Mouse (Mus musculus): ENCODE measurements at regions not wholly inside any gene's neighbourhood (a gene's known extent, or its start where the extent isn't known, plus 50 kb on each side); places are given as distances from the start of the nearest gene placed in this dataset.

- no peak for DNase-seq
These were observed 114.2 kb upstream of the Kitl start for GRCm38 (mm10) chr10:99900955-99901835.

- no peak for DNase-seq
These were observed 121.4 kb upstream of the Kitl start for GRCm38 (mm10) chr10:99893999-99894398.

DNA sequence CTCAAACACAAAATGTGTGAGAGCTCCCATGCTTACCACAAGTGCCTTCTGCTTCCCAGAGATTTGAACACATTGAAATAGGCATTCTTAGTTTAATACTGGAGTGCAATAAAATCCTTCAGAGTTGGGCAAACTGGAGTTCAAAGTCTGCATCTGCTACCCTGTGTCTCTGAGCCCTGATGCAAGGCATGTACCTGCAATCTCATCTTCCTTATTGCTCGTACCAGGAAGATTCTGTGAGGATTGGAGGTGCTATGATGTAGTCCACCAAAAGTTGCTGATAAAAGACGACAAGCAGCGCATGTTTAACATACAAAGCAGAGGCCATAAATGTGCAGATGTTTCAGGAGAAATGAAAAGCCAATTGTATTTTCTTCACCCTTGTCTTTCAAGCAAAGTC is 123.5 kb upstream of the Kitl start:
- no peak for DNase-seq

- DNase-seq, result no peak
These were observed 122.4 kb upstream of the Csl start for GRCm38 (mm10) chr10:99881901-99882300.

GRCm38 (mm10) chr10:99879362-99879761 is 119.9 kb upstream of the Csl start:
- DNase-seq, result no peak

DNA sequence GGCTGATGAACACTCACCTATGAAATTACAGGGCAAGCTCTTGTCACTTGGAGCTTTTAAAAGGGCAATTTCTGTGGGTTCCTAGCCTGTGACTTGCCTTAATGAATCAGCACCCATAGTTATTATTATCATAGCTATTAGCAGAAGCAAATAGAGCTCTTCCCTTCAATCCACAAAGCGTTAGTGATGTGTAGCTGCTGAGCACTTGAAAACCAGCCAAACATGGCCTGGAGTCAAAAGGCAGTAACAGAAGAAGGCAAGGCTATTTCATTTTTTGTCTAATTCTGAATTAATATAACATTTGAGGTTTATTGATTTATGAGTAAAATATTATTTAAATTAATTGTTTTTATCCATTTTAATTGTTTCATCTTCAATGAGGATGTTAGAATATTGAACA is 105.3 kb upstream of the Csl start:
- no peak for DNase-seq

DNA sequence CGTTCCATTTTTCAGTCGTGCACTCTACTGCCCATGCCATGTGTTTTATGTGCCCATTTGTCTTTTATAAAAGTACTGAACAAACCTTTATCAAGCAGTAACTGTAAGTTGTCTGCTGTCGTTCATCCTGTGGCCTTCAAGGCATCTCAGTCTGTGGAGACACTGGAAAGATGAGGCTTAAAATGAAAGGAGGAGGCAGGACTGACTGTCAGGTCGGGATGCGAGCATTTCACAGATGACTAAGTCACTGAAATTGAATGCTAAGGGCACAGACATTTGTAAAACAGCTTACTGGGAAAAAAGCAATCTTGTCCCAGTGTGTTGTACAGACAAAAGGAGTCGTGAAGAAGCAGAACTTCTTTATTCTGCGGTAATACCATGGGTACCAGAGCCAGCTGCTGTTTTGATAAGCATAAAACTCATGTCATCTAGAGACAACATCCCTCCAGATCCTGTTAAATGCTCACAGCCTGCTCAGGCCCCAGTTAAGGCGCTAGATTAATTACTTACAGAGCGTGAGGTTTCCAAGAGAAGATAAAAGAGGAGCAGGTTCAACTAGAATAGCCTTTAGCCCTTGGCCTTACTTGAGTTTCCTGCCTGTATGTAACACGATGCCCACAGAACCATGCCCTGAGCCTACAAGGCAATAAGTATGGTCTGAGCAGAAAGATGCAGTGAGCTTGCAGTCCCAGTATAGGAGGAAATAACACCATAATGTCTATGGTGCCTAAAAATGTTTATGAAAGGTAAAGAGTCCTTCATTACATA is 101.0 kb upstream of the Csl start:
- no peak for DNase-seq

DNA sequence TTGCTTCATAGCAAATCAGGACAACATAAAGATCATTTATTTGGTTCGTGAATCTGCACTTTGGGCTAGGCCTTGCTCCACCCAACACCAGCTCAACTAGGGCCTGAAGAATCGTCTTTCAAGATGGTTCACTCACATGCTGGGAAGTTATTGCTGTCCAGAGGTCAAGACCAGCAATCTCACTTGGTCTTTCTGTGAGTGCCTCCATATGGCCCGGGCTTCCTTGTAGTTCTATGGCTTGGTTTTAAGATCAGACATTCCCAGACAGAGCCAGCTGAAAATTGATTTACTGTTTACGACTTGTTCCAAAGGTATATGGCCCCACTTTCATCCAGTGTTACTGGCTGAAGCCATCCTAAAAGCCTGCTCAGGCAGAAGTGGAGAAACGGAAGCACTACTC is 84.7 kb upstream of the Csl start:
- DNase-seq, result no peak

GRCm38 (mm10) chr10:99841167-99841843 is 81.8 kb upstream of the Csl start:
- DNase-seq, result no peak

DNA sequence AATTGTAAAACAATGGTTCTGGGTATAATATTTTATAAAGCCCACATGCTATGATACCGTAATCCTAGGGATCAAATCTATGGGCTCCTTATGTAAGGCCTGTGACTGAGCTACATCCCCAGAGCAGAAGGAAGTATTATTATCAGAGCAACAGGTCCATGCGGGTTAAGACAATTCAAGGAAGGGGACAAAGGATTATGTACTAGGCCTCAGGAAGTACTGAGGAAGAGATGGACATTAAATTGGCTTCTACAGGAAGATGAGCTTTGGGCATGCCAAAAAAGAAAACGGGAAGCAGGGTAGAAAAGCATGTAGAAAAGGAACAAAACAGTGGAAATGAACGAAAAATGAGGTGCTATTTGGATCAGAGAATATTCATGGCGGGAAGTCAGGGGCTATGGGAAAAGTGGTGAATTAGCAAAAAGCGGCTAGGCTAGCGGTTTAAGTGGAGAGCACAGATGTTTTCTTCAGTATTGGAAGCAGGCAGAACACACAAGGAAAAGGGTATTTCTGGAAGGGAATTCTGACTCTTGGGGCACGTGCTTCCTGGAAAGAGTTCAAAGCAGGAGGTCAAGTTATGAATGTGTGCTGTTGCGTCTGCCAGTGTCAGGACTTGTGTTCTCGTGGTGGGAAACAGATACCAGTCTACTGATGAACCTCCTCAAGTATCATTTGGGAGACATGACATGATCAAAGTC is 80.9 kb upstream of the Csl start:
- DNase-seq, result no peak

GRCm38 (mm10) chr10:99836835-99837412 is 77.5 kb upstream of the Csl start:
- DNase-seq, result no peak

GRCm38 (mm10) chr10:99834905-99835633 is 75.6 kb upstream of the Csl start:
- DNase-seq, result no peak

- no peak for DNase-seq
These were observed 70.5 kb upstream of the Csl start for GRCm38 (mm10) chr10:99829974-99830373.

DNA sequence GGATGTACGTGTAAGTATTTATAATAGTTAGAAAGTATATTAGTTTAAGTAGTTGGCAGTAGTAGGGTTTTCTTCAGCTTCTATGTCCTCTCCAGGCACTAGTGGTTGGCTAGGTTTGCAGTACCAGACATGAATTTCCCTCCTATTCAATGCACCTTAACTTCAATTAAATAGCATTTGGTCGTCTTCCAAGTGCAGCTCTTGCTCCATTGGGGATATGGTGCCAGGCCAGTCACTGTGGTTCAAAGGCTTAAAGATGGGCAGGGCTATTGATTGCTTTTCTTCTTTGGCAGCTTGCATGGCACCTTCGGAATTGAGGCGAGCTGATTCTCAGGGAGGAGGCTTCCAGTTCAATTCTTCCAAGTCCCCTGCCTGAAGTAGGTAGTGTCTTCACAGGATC is 68.0 kb upstream of the Csl start:
- no peak for DNase-seq

- DNase-seq, result no peak
These were observed 66.4 kb upstream of the Csl start for GRCm38 (mm10) chr10:99825881-99826280.

- DNase-seq, result no peak
These were observed 52.7 kb upstream of the Csl start for GRCm38 (mm10) chr10:99812069-99812650.

DNA sequence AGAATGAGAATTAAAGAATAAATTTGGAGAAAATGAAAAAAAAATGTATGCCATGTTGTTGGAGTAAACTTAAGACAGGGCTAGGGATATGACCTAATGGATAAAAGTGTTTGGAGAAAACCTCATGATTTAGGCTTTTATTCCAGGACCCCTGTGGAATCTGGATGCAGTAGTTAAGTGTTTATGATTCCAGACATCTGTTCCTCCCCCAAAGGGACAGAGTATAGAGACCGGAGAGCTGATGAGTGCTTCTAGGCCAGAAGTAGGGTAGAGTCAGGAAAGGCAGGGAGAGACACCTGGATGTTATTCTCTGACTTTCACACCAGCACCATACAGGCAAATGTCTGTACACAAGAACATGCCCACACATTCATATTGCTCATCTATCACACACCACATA is 52.0 kb upstream of the Csl start:
- no peak for DNase-seq
